Mouse (Mus musculus) gastrocnemius, postnatal 14 days (tissue): ENCODE measurements at regions not wholly inside any gene's neighbourhood (a gene's known extent, or its start where the extent isn't known, plus 50 kb on each side); places are given as distances from the start of the nearest gene placed in this dataset.

ENCODE experiments used
- DNase-seq: peaks from one replicate; pipeline ENCODE4 v3.0.0; 2021; ENCODE audit warnings: mixed read lengths
- intact Hi-C: fragments of 180-260 bp; cut with DNase I; formaldehyde crosslinking; loops from one replicate; pipeline ENCODE4 v1.15.1; 2025; ENCODE audit warnings: low total_unique reads

- no peak for DNase-seq
- intact Hi-C loops: no loop called here
Measured at GRCm38 (mm10) chr13:113736468-113736867, 57.8 kb upstream of the Arl15 start.

- intact Hi-C loops: no loop called here
- no peak for DNase-seq
Measured at GRCm38 (mm10) chr13:113735611-113736285, 58.6 kb upstream of the Arl15 start.

GRCm38 (mm10) chr13:113734134-113734794 lies 60.0 kb upstream of the Arl15 start:
- no peak for DNase-seq
- intact Hi-C loops: no loop called here

- DNase-seq: no peak
- intact Hi-C loops: no loop called here
Measured at GRCm38 (mm10) chr13:113733734-113734133, 60.6 kb upstream of the Arl15 start.

GRCm38 (mm10) chr13:113730776-113731400 lies 63.4 kb upstream of the Arl15 start:
- intact Hi-C loops: no loop called here

GRCm38 (mm10) chr13:113730062-113730775 lies 64.1 kb upstream of the Arl15 start:
- intact Hi-C loops: no loop called here

More at GRCm38 (mm10) chr13:113730776-113731400, 63.4 kb upstream of the Arl15 start:
- no peak for DNase-seq

GRCm38 (mm10) chr13:113729574-113729973 lies 64.7 kb upstream of the Arl15 start:
- DNase-seq: peak; percentile 18
- intact Hi-C loops: no loop called here

More at GRCm38 (mm10) chr13:113730062-113730775, 64.1 kb upstream of the Arl15 start:
- DNase-seq: no peak

GRCm38 (mm10) chr13:113728111-113728510 lies 64.6 kb upstream of the Hspb3 start:
- DNase-seq: peak; percentile 52
- intact Hi-C loops: no loop called here

GRCm38 (mm10) chr13:113724881-113725837 lies 61.7 kb upstream of the Hspb3 start:
- intact Hi-C loops: no loop called here
- no peak for DNase-seq

GRCm38 (mm10) chr13:113715231-113715630 lies 51.8 kb upstream of the Hspb3 start:
- intact Hi-C loops: no loop called here
- no peak for DNase-seq

- intact Hi-C loops: no loop called here
- DNase-seq: no peak
Measured at GRCm38 (mm10) chr13:113713844-113714243, 50.4 kb upstream of the Hspb3 start.
